Mouse (Mus musculus) NIH3T3 (cell line): ENCODE results near the gene Gm49373.

Experiments
- DNase-seq: peaks from one replicate; pipeline ENCODE4 v3.0.0-alpha.2; 2012; ENCODE audit warnings: low read depth

Gene Gm49373

DNA sequence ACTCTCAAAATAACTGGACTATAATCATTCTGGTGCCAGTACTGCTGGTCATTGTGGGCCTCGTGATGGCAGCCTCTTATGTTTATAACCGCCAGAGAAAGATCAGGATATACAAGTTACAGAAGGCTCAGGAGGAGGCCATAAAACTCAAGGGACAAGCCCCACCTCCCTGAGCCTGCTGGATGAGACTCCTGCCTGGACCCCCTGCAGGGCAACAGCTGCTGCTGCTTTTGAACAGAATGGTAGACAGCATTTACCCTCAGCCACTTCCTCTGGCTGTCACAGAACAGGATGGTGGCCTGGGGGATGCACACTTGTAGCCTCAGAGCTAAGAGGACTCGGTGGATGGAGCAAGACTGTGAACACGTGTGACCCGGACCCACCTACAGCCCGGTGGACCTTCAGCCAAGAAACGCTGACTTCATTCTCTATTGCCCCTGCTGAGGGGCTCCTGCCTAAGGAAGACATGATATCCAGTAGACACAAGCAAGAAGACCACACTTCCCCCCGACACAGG lies 45.1 kb downstream of the Gm49373 start:
- no peak for DNase-seq

DNA sequence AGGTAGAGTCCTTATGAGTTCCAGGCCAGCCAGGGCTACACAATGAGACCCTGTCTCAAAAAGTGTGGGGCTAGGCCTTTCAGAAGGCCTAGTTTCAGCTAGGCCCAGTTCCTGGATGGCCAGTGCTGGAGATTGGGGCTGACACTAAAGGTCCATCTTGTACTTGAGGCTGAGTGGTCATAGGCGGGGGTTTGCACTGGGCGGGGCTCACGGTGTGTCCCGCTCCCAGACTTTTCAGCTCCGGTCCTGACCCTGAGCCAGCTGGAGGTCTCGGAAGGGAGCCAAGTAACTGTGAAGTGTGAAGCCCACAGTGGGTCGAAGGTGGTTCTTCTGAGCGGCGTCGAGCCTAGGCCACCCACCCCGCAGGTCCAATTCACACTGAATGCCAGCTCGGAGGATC lies 46.0 kb downstream of the Gm49373 start:
- DNase-seq: no peak

DNA sequence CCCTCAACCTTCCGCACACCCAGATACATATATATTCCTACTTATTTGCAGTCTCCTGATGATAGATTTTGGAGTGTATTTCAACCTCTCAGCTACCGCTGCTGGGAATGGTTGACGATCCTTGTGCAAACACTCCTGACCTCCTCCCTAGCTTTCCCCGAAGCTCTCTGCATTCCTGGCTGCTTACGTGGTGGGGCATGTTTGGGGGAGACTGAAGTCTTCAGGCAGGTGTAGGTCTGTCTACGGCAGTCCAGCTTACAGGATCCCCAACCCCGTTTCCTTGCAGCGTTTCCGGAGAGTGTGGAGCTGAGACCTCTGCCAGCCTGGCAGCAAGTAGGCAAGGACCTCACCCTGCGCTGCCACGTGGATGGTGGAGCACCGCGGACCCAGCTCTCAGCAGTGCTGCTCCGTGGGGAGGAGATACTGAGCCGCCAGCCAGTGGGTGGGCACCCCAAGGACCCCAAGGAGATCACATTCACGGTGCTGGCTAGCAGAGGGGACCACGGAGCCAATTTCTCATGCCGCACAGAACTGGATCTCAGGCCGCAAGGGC lies 47.6 kb downstream of the Gm49373 start:
- no peak for DNase-seq

DNA sequence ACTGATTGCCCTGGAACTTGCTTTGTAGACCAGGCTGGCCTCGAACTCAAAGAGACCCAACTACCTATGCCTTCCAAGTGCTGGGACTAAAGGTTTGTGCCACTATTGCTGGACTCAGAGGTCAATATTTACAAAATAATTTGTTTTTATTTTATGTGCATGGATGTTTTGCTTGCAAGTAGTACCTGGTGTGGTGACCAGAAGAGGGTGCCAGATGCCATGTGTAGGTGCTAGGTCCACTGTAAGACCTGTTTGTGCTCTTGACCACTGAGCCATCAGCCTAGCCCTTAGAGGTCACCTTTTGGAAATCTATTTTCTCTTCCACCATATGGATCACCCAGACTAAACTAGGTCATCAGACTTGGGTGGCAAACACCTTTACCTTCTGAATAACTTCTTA lies 50.2 kb downstream of the Gm49373 start:
- no peak for DNase-seq

GRCm38 (mm10) chr9:21022288-21022687 lies 50.6 kb downstream of the Gm49373 start:
- no peak for DNase-seq

- DNase-seq: no peak
Measured at GRCm38 (mm10) chr9:21021363-21021762, 51.5 kb downstream of the Gm49373 start.

DNA sequence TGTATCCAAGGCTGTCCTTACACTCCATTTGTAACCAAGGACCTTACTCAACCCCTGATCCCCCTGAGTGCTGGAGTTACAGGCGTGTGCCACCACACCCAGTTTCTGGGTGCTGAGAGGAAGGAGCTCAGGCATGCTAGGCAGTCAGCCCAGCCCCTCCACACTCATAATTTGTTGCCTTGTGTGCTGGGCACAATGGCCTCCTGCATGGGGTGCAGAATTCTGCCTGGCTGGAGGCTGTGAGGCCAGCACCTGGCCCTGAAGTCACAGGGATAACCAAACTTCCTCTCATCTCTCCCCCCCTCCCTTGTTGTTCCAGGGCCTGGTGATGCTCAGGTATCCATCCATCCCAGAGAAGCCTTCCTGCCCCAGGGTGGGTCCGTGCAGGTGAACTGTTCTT lies 54.3 kb downstream of the Gm49373 start:
- DNase-seq: no peak

DNA sequence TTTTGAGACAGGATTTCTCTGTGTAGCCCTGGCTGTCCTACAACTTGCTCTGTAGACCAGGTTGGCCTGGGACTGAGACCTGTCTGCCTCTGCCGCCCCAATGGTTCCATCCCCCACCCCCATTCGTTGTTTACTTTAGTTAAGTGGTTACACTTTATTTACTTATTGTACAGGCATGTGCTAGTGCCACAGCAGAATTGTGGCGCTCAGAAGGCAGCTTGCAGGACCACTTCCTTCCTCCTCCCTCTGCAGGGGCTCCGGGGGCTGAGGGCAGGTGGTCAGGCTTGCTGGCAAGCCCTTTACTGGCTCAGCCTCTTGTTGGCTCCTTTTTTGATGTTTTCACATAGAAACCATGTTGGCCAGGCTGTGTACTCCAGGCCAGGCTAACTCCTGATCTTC lies 55.7 kb downstream of the Gm49373 start:
- DNase-seq: no peak

- DNase-seq: no peak
Measured at GRCm38 (mm10) chr9:21016331-21017176, 56.3 kb downstream of the Gm49373 start.

DNA sequence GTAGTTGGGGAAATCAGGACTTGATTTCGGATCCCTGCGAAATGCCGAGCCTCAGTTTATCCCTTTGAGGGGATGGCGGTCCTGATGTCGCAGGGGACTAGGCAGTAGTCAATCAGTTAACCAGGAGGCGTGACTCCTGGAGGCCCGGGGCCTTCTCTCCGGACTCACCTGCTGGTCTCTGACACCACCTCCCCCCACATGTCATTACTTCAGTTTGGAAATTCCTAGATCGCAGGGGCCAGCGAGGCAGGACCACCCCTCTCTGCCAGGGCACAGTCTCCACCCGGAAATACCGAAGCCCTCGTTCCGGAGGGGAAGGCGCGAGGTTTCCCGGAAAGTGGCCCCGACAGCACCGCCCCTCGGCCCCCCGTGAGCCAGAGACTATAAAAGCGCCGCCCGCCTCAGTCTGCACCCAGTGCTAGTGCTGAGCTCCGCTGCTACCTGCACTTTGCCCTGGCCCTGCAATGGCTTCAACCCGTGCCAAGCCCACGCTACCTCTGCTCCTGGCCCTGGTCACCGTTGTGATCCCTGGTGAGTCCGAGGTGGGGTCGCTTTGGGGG lies 57.2 kb downstream of the Gm49373 start, which contains the start of gene Icam1:
Icam1 (plus strand) TSS at position 415 of the 560 bp plus-strand sequence.
- no peak for DNase-seq

DNA sequence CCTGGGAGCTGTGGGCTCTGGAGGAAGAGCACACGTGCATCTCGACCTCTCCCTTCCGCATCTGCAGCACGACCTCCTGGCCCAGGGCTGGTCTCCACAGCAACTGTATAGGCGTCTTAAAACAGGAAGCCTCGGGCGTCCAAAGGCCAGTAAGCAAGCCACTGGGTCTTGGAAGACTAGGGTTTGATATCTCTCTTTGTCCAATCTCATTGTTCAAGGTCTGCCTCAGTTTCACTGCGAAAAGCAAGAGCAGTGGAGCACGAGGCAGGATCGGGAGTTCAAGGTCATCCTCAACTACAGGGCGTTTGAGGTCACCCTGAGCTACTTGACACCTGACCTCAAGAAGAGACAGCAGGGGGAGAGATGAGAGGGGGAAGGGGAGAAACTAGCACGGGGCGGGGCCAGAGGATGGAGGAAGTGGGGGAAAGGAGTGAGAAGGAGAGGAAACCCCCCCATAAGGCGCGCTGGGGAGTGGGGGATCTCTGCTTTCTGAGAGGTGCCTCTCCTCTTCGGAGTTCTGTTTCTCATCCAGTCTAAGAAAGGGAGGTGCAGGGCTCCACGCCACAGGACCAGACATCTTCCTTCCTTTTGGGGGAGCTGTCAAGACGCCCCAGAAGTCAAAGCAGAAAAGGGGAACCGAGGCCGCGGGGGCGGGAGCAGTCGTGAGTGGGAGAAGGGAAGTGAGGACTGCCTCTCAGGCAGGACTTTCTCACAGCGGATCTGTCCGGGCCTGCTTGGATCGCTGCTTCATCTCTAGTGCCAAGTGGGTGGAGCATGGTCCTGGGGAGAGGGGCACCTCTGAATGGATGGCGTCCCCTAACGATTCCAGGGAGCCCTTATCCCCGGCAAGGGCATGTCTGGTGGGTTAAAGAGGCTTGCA lies 58.0 kb downstream of the Gm49373 start:
- no peak for DNase-seq
